Comparison of ENCODE assay signal across 16 mouse cellular contexts in the genomic region with DNA sequence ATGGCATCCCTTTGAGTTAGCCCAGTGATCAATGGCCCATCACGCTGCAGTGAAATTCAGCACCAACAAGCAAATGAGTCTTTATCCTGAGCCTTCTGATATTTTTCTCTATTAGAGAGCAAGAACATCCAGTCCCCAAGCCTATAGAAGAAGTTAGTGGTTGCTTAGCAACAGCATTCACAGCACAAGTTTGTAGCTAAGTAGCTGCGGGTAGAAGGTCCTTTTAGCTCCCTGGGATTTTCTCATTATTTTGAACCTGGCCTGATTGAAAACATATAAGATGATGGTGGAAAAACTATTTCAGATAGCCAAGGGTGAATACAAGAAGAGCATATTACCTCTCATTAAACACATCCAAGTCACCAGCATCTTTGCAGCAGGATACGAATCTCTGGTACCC.
DNase-seq lines count a peak whose midpoint lies in the region; ATAC-seq lines count a peak whose summit lies in the region.
"Had no signal": no experiment of that assay in that cellular context is flagged by ENCODE, and none has a peak within 500 bp of the region (broad histone marks: within the 10 kb centered on the region; RNA-seq: fewer than 3 reads in every experiment).

No protein-coding gene starts in this region.

- H3K4me1 ChIP-seq in hindbrain, embryonic 15.5 days (replicated peaks), result peaks cover 7% of the 10 kb centered on the region; the same call in 1 of the 2 replicates
- 0 out of 2 replicates have a peak, but pooled peaks cover 6% of the 10 kb centered on the region for H3K4me1 ChIP-seq in hindbrain, embryonic 12.5 days
- H3K4me1 ChIP-seq in midbrain, embryonic 11.5 days (ENCODE audit: control insufficient read depth, insufficient read depth, low read length), result no peaks in the 10 kb centered on the region; the same call in 1 of the 2 replicates
- peaks cover 17% of the 10 kb centered on the region for H3K4me1 ChIP-seq in midbrain, embryonic 10.5 days
- H3K4me1 ChIP-seq in forebrain, embryonic 13.5 days, result peaks cover 10% of the 10 kb centered on the region

- H3K4me2 ChIP-seq in hindbrain, embryonic 15.5 days, result peak overlapping the region; percentile 25; the same call in 1 of the 2 replicates
- H3K4me2 ChIP-seq in hindbrain, embryonic 12.5 days (replicated peaks), result no peak overlapping the region
- no peak overlapping the region for H3K4me2 ChIP-seq in midbrain, embryonic 11.5 days
- 0 out of 2 replicates have a peak overlapping the region, but pooled peaks have one; percentile 1 for H3K4me2 ChIP-seq in forebrain, embryonic 13.5 days
- H3K4me2 ChIP-seq: limb, embryonic 13.5 days had no signal

- no peak overlapping the region for H3K4me3 ChIP-seq in hindbrain, embryonic 15.5 days
- H3K4me3 ChIP-seq in hindbrain, embryonic 12.5 days, result no peak overlapping the region
- no peak overlapping the region for H3K4me3 ChIP-seq in midbrain, embryonic 11.5 days (ENCODE audit: low read depth, low read length)
- H3K4me3 ChIP-seq in midbrain, embryonic 10.5 days, result no peak overlapping the region
- no peak overlapping the region for H3K4me3 ChIP-seq in forebrain, embryonic 13.5 days
- H3K4me3 ChIP-seq: gastrocnemius, adult 2 months; limb, embryonic 13.5 days had no signal

- no peak overlapping the region for H3K9ac ChIP-seq in hindbrain, embryonic 15.5 days
- H3K9ac ChIP-seq in hindbrain, embryonic 12.5 days, result no peak overlapping the region
- no peak overlapping the region for H3K9ac ChIP-seq in midbrain, embryonic 11.5 days (ENCODE audit: low read length)
- no peak overlapping the region for H3K9ac ChIP-seq in forebrain, embryonic 13.5 days
- H3K9ac ChIP-seq: limb, embryonic 13.5 days had no signal

- no peaks in the 10 kb centered on the region for H3K27me3 ChIP-seq in hindbrain, embryonic 15.5 days
- no peaks in the 10 kb centered on the region for H3K27me3 ChIP-seq in hindbrain, embryonic 12.5 days
- no peaks in the 10 kb centered on the region for H3K27me3 ChIP-seq in midbrain, embryonic 11.5 days (ENCODE audit: control insufficient read depth, insufficient read depth, low read length)
- H3K27me3 ChIP-seq in midbrain, embryonic 10.5 days (ENCODE audit: low read depth, poor library complexity, severe bottlenecking), result no peaks in the 10 kb centered on the region
- H3K27me3 ChIP-seq in forebrain, embryonic 13.5 days, result no peaks in the 10 kb centered on the region
- H3K27me3 ChIP-seq: limb, embryonic 13.5 days had no signal

- WGBS in hindbrain, embryonic 15.5 days, result 30% methylated on average over 3 of the region's 3 CpGs
- 51% methylated on average over 3 of the region's 3 CpGs for WGBS in hindbrain, embryonic 12.5 days
- whole genome bisulfite sequencing in midbrain, embryonic 11.5 days, result 41% methylated on average over 3 of the region's 3 CpGs
- 57% methylated on average over 3 of the region's 3 CpGs for WGBS in midbrain, embryonic 10.5 days
- WGBS in forebrain, embryonic 13.5 days, result 23% methylated on average over 3 of the region's 3 CpGs

- ATAC-seq in hindbrain, embryonic 15.5 days (ENCODE audit: low FRiP score, low read depth), result peak; percentile 81
- no peak for ATAC-seq in hindbrain, embryonic 12.5 days (ENCODE audit: low FRiP score)
- no peak; the same call in 1 of the 2 replicates for ATAC-seq in midbrain, embryonic 11.5 days (ENCODE audit: low FRiP score)
- ATAC-seq in forebrain, embryonic 13.5 days, result 0 out of 2 replicates have a peak, but pooled peaks have one; percentile 53

- H3K27ac ChIP-seq in hindbrain, embryonic 15.5 days (replicated peaks), result no peak overlapping the region
- no peak overlapping the region for H3K27ac ChIP-seq in hindbrain, embryonic 12.5 days
- no peak overlapping the region for H3K27ac ChIP-seq in midbrain, embryonic 11.5 days (ENCODE audit: low read depth, low read length)
- H3K27ac ChIP-seq in midbrain, embryonic 10.5 days (replicated peaks), result no peak overlapping the region
- no peak overlapping the region for H3K27ac ChIP-seq in forebrain, embryonic 13.5 days
- H3K27ac ChIP-seq: gastrocnemius, adult 2 months; limb, embryonic 13.5 days had no signal

- no peaks in the 10 kb centered on the region for H3K36me3 ChIP-seq in hindbrain, embryonic 15.5 days
- H3K36me3 ChIP-seq in hindbrain, embryonic 12.5 days, result no peaks in the 10 kb centered on the region
- no peaks in the 10 kb centered on the region for H3K36me3 ChIP-seq in midbrain, embryonic 11.5 days (ENCODE audit: control insufficient read depth, insufficient read depth, low read length)
- no peaks in the 10 kb centered on the region for H3K36me3 ChIP-seq in midbrain, embryonic 10.5 days
- no peaks in the 10 kb centered on the region for H3K36me3 ChIP-seq in forebrain, embryonic 13.5 days (ENCODE audit: poor library complexity, severe bottlenecking)
- H3K36me3 ChIP-seq: G1E; limb, embryonic 13.5 days had no signal

- no peaks in the 10 kb centered on the region for H3K9me3 ChIP-seq in hindbrain, embryonic 15.5 days
- H3K9me3 ChIP-seq in hindbrain, embryonic 12.5 days (replicated peaks), result no peaks in the 10 kb centered on the region
- no peaks in the 10 kb centered on the region for H3K9me3 ChIP-seq in midbrain, embryonic 11.5 days (ENCODE audit: control insufficient read depth, low read length)
- H3K9me3 ChIP-seq in midbrain, embryonic 10.5 days (replicated peaks), result no peaks in the 10 kb centered on the region
- no peaks in the 10 kb centered on the region for H3K9me3 ChIP-seq in forebrain, embryonic 13.5 days (replicated peaks)
- H3K9me3 ChIP-seq: limb, embryonic 13.5 days had no signal

- peak; percentile 82 for DNase-seq in midbrain, embryonic 11.5 days (ENCODE audit: low spot score, missing footprints)
- DNase-seq in midbrain, embryonic 10.5 days (ENCODE audit: low spot score), result no peak
- DNase-seq in retina, embryonic 14.5 days (ENCODE audit: low spot score), result peak; percentile 37
- no peak for DNase-seq in heart, adult 11 months
- DNase-seq in spleen, postnatal 4 days (ENCODE audit: low spot score in 2 of 2), result no peak
- DNase-seq: adrenal gland, postnatal 10 days; cerebellum, postnatal 25 days; gastrocnemius, adult 2 months; heart, postnatal 36 days; kidney, adult 18-20 months; lung, postnatal 4 days had no signal

Comparison
In these comparisons a context has a peak if more than half of its experiments do, and no peak if none do; other contexts are left out.
1. ATAC-seq: peak in hindbrain, embryonic 15.5 days (single experiment) and forebrain, embryonic 13.5 days (single experiment); none in hindbrain, embryonic 12.5 days (single experiment) and midbrain, embryonic 11.5 days (single experiment).
2. H3K4me2 ChIP-seq: peak in hindbrain, embryonic 15.5 days (single experiment) and forebrain, embryonic 13.5 days (single experiment); none in hindbrain, embryonic 12.5 days (single experiment) and midbrain, embryonic 11.5 days (single experiment).
3. DNase-seq: peak in midbrain, embryonic 11.5 days (single experiment) and retina, embryonic 14.5 days (single experiment); none in midbrain, embryonic 10.5 days (single experiment), heart, adult 11 months (single experiment) and spleen, postnatal 4 days (0 of 2).